ENCODE assay signal across 9 mouse cellular contexts in genomic region chr3:143100810-143101645, GRCm38 (mm10).
A peak's percentile ranks its signal among the peaks of the same experiment; 100 is the strongest.
DNase-seq lines count a peak whose midpoint lies in the region; ATAC-seq and TF ChIP-seq lines count a peak whose summit lies in the region.
"Had no signal": no experiment of that assay in that cellular context is flagged by ENCODE, and none has a peak within 500 bp of the region (broad histone marks: within the 10 kb centered on the region; RNA-seq: fewer than 3 reads in every experiment).

No protein-coding gene starts in this region.

- 3% methylated on average over 59 of the region's 59 CpGs for WGBS in heart, embryonic 14.5 days
- 1% methylated on average over 58 of the region's 59 CpGs for WGBS in midbrain, embryonic 15.5 days

- TF ChIP-seq CTCF in cortical plate, adult 2 months (IDR thresholded peaks at IDR 0.05; ENCODE audit: extremely low read depth, insufficient read depth, low read length): no peak

- peak overlapping the region; percentile 38 for H3K4me3 ChIP-seq in cortical plate, adult 2 months (ENCODE audit: insufficient read depth, low read length)
- H3K4me3 ChIP-seq in heart, embryonic 14.5 days (ENCODE audit: control insufficient read depth in 1 of 2, insufficient read depth in 1 of 2, low read depth in 1 of 2, low read length in 2 of 2): peak overlapping the region; percentile 52 to 55
- peak overlapping the region; percentile 47 for H3K4me3 ChIP-seq in midbrain, embryonic 15.5 days

- H3K9me3 ChIP-seq in heart, embryonic 14.5 days (ENCODE audit: control insufficient read depth, low read length): no peaks in the 10 kb centered on the region
- H3K9me3 ChIP-seq in midbrain, embryonic 15.5 days: no peaks in the 10 kb centered on the region

- DNase-seq in layer of hippocampus, adult 9-11 months: peak; percentile 31
- no peak for DNase-seq in layer of hippocampus, adult 11-12 months (ENCODE audit: low spot score)
- DNase-seq in left cerebral cortex, postnatal 4 days: peak; percentile 39
- no peak for DNase-seq in gastrocnemius, postnatal 4 days (ENCODE audit: low spot score in 2 of 2)
- DNase-seq in spleen, postnatal 14 days (ENCODE audit: low spot score in 2 of 2): no peak

- H3K36me3 ChIP-seq in heart, embryonic 14.5 days (ENCODE audit: control insufficient read depth, insufficient read depth, low read length): no peaks in the 10 kb centered on the region
- H3K36me3 ChIP-seq in midbrain, embryonic 15.5 days (replicated peaks): no peaks in the 10 kb centered on the region

- no peaks in the 10 kb centered on the region for H3K4me1 ChIP-seq in cortical plate, adult 2 months (ENCODE audit: control insufficient read depth, insufficient read depth, low read length)
- H3K4me1 ChIP-seq in heart, embryonic 14.5 days (ENCODE audit: control insufficient read depth in 2 of 2, insufficient read depth in 2 of 2, low read length in 2 of 2): peaks cover 3 to 7% of the 10 kb centered on the region in 2 experiments; a peak in 3 of 4 replicates
- peaks cover 16% of the 10 kb centered on the region for H3K4me1 ChIP-seq in midbrain, embryonic 15.5 days

- intact Hi-C loops in left cerebral cortex, postnatal 4 days (cut with DNase I): no loop called here

- no peak for TF ChIP-seq POLR2A in cortical plate, adult 2 months (IDR thresholded peaks at IDR 0.05; ENCODE audit: extremely low read depth, insufficient read depth, low read length)

- peak overlapping the region; percentile 77 for H3K9ac ChIP-seq in heart, embryonic 14.5 days (ENCODE audit: low read length)
- H3K9ac ChIP-seq in midbrain, embryonic 15.5 days: peak overlapping the region; percentile 61

- ATAC-seq in heart, embryonic 14.5 days (ENCODE audit: insufficient number of reproducible peaks, insufficient read depth, low FRiP score, low read depth): no peak
- ATAC-seq in midbrain, embryonic 15.5 days (replicated peaks): peak; percentile 87

- no peak overlapping the region; the same call in 1 of the 2 replicates for H3K27ac ChIP-seq in cortical plate, adult 2 months (ENCODE audit: insufficient read depth, low read length)
- H3K27ac ChIP-seq in heart, embryonic 14.5 days (replicated peaks in 1 of 2; ENCODE audit: control insufficient read depth in 1 of 2, insufficient read depth in 1 of 2, low read depth in 2 of 2, low read length in 2 of 2): peak overlapping the region in 1 of 2 experiments; percentile 32; a peak in 1 of 4 replicates
- peak overlapping the region; percentile 81 for H3K27ac ChIP-seq in midbrain, embryonic 15.5 days
- H3K27ac ChIP-seq: macrophage had no signal

- H3K4me2 ChIP-seq in heart, embryonic 14.5 days (ENCODE audit: low read length): peak overlapping the region; percentile 78
- peak overlapping the region; percentile 73 for H3K4me2 ChIP-seq in midbrain, embryonic 15.5 days

- no peaks in the 10 kb centered on the region for H3K27me3 ChIP-seq in heart, embryonic 14.5 days (ENCODE audit: control insufficient read depth, insufficient read depth, low read length)
- no peaks in the 10 kb centered on the region for H3K27me3 ChIP-seq in midbrain, embryonic 15.5 days (replicated peaks)

Comparison
In these comparisons a context has a peak if more than half of its experiments do, and no peak if none do; other contexts are left out.
1. DNase-seq: peak in layer of hippocampus, adult 9-11 months (single experiment) and left cerebral cortex, postnatal 4 days (single experiment); none in layer of hippocampus, adult 11-12 months (single experiment), gastrocnemius, postnatal 4 days (0 of 2) and spleen, postnatal 14 days (0 of 2).
2. Peak in every context shown above with its lines, with median percentiles within 50 percentile points of each other: H3K4me3 ChIP-seq.